Mouse (Mus musculus) layer of hippocampus, postnatal 10 days (tissue): ENCODE data around the gene Galk1. TPM values are rescaled to one million over a fixed set of nuclear protein-coding genes. Genes with fewer than 3 reads are reported as not detected.

ENCODE experiments used
- DNase-seq, 2 experiments: peaks; one replicate each; pipeline ENCODE4 v3.0.0; 2021; ENCODE audit warnings: low spot score in 2 of 2
- long read RNA-seq: library from polyadenylated mRNA; stranded (forward); transcript quantifications from one replicate; pipeline ENCODE4 v2.0.0, GENCODE M21; 2023
- total RNA-seq, 2 experiments: library from RNA; stranded (reverse); gene quantifications; 2 replicates each; pipeline ENCODE4 v1.2.3; 2021

Gene Galk1
- total RNA-seq = 10 to 100 TPM; 20.5 to 24.7 TPM
- long read RNA-seq, transcript Galk1-201 (8 exons, 1,406 nt) = major isoform, 31 of 40 reads
- long read RNA-seq, partial matches to known transcripts = 7 of 40 reads
- long read RNA-seq, other reads (novel, unspliced or antisense) = 2 of 40 reads

- DNase-seq = peak; percentile 69 to 80
Observed at GRCm38 (mm10) chr11:116012262-116012947, at the start of gene Galk1. Gene Galk1 (minus strand): TSS chr11:116012719.

GRCm38 (mm10) chr11:116061641-116062415 lies 49.3 kb upstream of the Galk1 start:
- no peak for DNase-seq

- DNase-seq = no peak
Observed at GRCm38 (mm10) chr11:116060596-116060995, 48.1 kb upstream of the Galk1 start.

- DNase-seq = no peak
Observed at GRCm38 (mm10) chr11:116059691-116060025, 47.1 kb upstream of the Galk1 start.

DNA sequence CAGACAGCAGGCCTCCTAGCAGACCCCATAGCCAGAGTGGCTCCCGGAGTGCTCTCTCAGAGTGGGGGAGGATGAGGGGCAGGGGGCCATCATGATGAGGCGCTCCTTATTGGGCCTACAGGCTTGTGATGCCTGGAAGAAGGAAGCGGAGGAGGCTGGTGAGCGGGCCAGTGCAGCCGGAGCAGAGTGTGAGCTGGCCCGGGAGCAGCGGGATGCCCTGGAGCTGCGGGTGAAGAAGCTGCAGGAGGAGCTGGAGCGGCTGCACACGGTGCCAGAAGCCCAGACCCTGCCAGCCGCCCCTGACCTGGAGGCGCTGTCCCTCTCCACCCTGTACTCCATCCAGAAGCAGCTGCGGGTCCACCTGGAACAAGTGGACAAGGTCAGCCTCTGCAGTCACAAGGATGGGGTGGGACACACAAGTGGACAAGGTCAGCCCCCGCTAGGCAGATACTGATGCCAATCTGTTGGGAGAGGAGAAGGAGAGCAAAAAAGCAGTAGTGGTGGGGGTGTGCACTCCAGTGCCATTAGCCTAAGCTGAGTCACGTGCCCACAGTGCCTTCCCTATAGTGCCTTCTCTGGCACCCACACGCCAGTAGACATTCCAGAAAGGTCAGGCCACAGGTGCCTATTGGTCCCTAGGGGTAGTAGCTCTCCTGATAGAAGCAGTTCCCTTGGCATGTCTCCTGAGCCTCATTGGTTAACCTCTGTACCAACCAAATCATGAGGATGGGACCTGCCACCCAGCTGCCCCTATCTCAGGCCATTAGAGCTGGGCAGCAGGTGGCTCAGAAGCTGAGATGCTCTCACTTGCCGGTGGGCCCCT lies 46.6 kb upstream of the Galk1 start:
- DNase-seq = no peak

DNA sequence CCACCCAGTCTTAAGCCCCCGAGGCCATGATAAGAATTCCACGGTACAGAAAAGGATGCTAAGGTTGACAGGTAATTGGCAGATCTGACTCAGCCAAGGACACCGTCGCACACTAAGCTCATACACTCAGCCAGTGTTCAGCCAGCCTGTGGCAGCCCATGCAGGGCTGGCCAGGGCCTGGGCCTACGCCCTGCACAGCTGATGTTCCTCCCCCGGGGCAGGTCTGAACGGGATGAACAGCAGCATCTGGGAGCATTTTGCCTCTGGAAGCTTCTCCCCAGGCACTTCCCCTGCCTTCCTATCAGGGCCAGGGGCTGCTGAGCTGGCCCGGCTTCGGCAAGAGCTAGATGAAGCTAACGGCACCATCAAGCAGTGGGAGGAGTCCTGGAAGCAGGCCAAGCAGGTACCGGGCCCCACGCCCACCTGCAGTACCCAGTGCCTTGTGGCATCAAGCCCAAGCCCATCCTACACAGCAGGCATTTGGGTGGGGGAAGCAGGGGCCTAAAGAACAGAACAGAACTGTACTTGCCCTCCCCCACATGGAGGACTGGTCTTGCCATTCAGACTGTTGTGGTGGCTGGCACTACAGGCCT lies 45.6 kb upstream of the Galk1 start:
- no peak for DNase-seq

GRCm38 (mm10) chr11:116057237-116057881 lies 44.8 kb upstream of the Galk1 start:
- no peak for DNase-seq

GRCm38 (mm10) chr11:116055873-116056272 lies 43.4 kb upstream of the Galk1 start:
- no peak for DNase-seq

- DNase-seq = no peak
Observed at GRCm38 (mm10) chr11:116053510-116054229, 41.2 kb upstream of the Galk1 start.

- DNase-seq = no peak
Observed at GRCm38 (mm10) chr11:116050196-116050595, 37.7 kb upstream of the Galk1 start.

DNA sequence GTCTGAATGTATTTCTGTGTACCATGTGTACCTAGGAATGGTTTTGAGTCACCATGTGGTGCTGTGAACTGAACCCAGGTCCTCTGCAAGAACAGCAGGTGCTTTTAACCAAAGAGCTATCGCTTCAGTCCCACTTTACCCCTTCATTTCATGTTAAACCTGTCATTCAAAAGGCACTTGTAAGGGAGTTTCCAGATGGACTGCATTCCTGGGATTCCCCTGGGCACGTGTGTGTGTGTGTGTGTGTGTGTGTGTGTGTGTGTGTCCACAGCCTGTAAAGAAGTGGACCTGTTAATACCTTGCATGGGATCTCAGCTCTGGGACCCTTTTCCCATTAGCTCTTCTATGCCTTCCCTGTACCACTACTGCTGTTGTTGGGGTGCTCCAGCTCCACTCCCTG lies 37.1 kb upstream of the Galk1 start:
- no peak for DNase-seq

- no peak for DNase-seq
Observed at GRCm38 (mm10) chr11:116045173-116045572, 32.7 kb upstream of the Galk1 start.

- no peak for DNase-seq
Observed at GRCm38 (mm10) chr11:116043286-116043685, 30.8 kb upstream of the Galk1 start.

DNA sequence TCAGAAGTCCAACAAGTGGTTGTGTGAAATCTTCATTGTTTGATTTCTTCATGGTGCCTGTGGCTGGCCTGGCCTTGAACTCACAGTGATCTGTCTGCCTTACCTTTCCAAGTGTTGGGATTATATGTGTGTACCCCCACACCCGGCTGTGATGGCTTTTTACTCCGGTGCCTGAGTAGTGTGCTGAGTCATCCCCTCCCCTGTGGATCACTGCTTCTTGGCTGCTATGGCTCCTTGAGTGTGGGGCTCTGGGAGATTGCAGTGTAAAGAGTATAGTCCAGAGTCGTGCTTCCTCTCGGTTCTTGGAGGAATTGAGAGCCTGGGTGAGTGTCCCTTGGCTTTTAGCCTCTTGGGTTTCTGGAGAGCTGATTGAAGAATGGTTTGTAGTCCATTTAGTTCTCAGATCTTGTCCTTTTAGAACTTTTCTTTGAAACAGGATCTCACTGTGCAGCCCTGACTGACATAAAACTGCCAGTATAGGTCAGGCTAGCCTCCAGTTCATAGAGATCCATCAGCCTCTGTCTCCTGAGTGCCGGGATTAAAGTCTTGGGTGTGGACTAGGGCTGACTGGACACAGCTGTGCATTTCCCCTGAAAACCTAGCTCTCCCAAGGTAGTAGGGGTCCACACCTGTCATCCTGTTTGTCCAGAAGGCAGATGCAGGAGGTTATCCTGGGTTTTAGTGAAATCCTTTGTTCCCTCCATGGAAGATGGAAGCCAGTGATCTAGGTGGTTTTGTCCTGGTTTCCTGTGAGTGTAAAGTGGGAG lies 30.0 kb upstream of the Galk1 start:
- DNase-seq = no peak

- no peak for DNase-seq
Observed at GRCm38 (mm10) chr11:116041833-116042232, 29.3 kb upstream of the Galk1 start.

DNA sequence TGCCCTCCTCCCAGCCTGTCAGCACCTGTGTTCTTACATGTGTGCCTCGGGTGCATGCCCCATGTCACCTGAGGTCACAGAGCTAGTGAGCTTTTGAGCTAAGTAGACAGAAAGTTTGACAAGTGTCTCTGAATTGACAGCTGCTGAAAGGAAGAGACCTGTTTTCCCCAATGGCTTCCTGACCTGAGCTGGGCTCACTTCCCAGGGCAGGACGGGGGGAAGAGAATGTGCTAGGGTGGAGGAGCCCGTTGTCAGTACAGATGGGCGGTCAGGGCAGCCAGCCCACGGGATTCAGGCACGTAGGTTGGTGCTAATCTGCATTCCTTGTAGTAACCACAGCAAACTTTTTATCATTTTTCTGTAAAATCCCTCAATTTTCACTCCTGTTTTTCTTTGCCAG lies 28.1 kb upstream of the Galk1 start:
- DNase-seq = no peak

DNA sequence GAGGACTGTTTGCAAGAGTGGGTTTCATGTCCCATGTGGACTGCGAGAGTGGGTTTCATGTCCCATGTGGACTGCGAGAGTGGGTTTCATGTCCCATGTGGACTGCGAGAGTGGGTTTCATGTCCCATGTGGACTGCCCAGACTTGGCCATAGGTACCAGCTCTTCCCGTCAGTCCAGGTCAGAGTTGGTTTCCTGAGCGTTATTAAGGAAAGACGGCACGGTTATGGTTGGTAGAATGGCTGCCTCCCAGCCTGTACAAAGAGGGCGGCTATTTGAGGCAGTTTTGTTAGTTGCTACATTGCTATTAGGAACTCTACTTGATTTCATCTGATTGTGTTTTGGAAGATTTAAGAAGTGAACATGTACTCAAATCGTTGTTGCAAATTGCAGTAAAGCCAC lies 25.3 kb upstream of the Galk1 start:
- DNase-seq = no peak

DNA sequence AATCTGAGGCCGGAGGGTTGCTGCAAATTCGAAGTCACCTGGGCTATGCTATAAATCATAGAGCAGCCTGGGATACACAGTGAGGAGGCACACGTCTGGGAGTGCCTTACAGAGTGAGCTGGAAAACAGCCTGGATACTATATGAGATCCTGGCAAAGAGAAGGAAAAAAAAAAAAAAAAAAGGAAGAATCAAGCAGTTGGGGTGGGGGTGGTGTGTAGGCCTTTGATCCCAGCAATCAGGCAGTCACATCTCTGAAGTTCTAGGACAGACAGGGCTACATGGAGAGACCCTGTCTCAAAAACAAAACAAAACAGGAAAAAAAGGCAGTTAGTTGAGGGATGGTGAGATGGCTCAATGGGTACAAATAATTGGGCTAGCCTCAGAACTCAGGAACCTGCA lies 24.2 kb upstream of the Galk1 start:
- no peak for DNase-seq

DNA sequence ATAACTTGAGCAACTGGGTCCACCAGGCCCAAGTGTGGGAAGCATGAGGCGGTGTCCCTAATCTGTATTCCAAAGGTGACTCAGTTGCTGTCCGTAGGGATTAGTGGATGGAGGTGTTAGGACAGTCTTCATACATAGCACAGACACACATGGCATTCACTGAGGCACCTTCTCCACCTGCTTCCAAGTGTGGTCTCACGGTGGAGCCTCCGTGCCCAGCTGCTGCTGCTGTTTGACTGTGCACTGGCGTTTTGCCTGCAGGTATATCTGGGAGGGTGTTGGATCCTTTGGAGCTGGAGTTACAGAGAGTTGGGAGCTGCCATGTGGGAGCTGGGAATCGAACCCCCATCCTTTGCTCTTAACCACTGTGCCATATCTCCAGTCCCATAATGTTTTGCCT lies 22.1 kb upstream of the Galk1 start:
- DNase-seq = no peak
